Mouse (Mus musculus): Measurements from ENCODE around the gene Nr4a2. TPM values are rescaled to one million over a fixed set of nuclear protein-coding genes. Genes with fewer than 3 reads are reported as not detected.

The Nr4a2 gene
- polyA plus RNA-seq, 1 experiment from 2014 or later = 26.0 TPM

GRCm38 (mm10) chr2:57113431-57113830 is 10.4 kb downstream of the Nr4a2 start:
- ATAC-seq = no peak
- peak overlapping the region; percentile 81 for H3K4me3 ChIP-seq (ENCODE audit: low read depth, low read length)
- H3K4me2 ChIP-seq (ENCODE audit: low read length) = peak overlapping the region; percentile 81; the same call in 1 of the 2 replicates
- H3K9ac ChIP-seq (ENCODE audit: low read depth, low read length) = no peak overlapping the region
- H3K27ac ChIP-seq (ENCODE audit: low read length) = no peak overlapping the region
- H3K9me3 ChIP-seq (replicated peaks; ENCODE audit: control insufficient read depth, low read length, poor library complexity, severe bottlenecking) = no peaks in the 10 kb centered on the region
- peaks cover 39% of the 10 kb centered on the region for H3K27me3 ChIP-seq (ENCODE audit: control insufficient read depth, insufficient read depth, low read depth, low read length)
- WGBS = 23% methylated on average over 5 of the region's 5 CpGs
- no peaks in the 10 kb centered on the region for H3K36me3 ChIP-seq (ENCODE audit: control insufficient read depth, insufficient read depth, low read length)
- peaks cover 29% of the 10 kb centered on the region for H3K4me1 ChIP-seq (ENCODE audit: control insufficient read depth, insufficient read depth, low read length)

GRCm38 (mm10) chr2:57112949-57113348 is 10.9 kb downstream of the Nr4a2 start:
- H3K4me2 ChIP-seq (ENCODE audit: low read length) = no peak overlapping the region
- no peak overlapping the region for H3K9ac ChIP-seq (ENCODE audit: low read depth, low read length)
- H3K27ac ChIP-seq (ENCODE audit: low read length) = no peak overlapping the region
- 12% methylated on average over 6 of the region's 6 CpGs for WGBS
- peak overlapping the region; percentile 6; the same call in 1 of the 2 replicates for H3K4me3 ChIP-seq (ENCODE audit: low read depth, low read length)
- no peaks in the 10 kb centered on the region for H3K36me3 ChIP-seq (ENCODE audit: control insufficient read depth, insufficient read depth, low read length)
- no peaks in the 10 kb centered on the region for H3K9me3 ChIP-seq (replicated peaks; ENCODE audit: control insufficient read depth, low read length, poor library complexity, severe bottlenecking)
- peaks cover 29% of the 10 kb centered on the region for H3K4me1 ChIP-seq (ENCODE audit: control insufficient read depth, insufficient read depth, low read length)
- ATAC-seq = no peak
- H3K27me3 ChIP-seq (ENCODE audit: control insufficient read depth, insufficient read depth, low read depth, low read length) = peaks cover 44% of the 10 kb centered on the region

- WGBS = 4% methylated on average over 38 of the region's 38 CpGs
- ATAC-seq = no peak
- Histone ChIP-seq H3K36me3 (ENCODE audit: control insufficient read depth, insufficient read depth, low read length) (no peaks in the 10 kb centered on the region), H3K27ac (ENCODE audit: low read length) (peak overlapping the region; percentile 62), H3K4me2 (ENCODE audit: low read length) (peak overlapping the region; percentile 42), H3K4me1 (ENCODE audit: control insufficient read depth, insufficient read depth, low read length) (peaks cover 28% of the 10 kb centered on the region), H3K9ac (ENCODE audit: low read depth, low read length) (peak overlapping the region; percentile 33), H3K9me3 (replicated peaks; ENCODE audit: control insufficient read depth, low read length, poor library complexity, severe bottlenecking) (no peaks in the 10 kb centered on the region), H3K27me3 (ENCODE audit: control insufficient read depth, insufficient read depth, low read depth, low read length) (peaks cover 48% of the 10 kb centered on the region), H3K4me3 (ENCODE audit: low read depth, low read length) (peak overlapping the region; percentile 25)
Observed at GRCm38 (mm10) chr2:57111791-57112538, 11.8 kb downstream of the Nr4a2 start.

- Histone ChIP-seq H3K9ac (ENCODE audit: low read depth, low read length) (peak overlapping the region; percentile 33), H3K4me2 (ENCODE audit: low read length) (peak overlapping the region; percentile 42), H3K36me3 (ENCODE audit: control insufficient read depth, insufficient read depth, low read length) (no peaks in the 10 kb centered on the region), H3K27ac (ENCODE audit: low read length) (peak overlapping the region; percentile 62), H3K9me3 (replicated peaks; ENCODE audit: control insufficient read depth, low read length, poor library complexity, severe bottlenecking) (no peaks in the 10 kb centered on the region), H3K4me1 (ENCODE audit: control insufficient read depth, insufficient read depth, low read length) (peaks cover 21% of the 10 kb centered on the region), H3K27me3 (ENCODE audit: control insufficient read depth, insufficient read depth, low read depth, low read length) (peaks cover 49% of the 10 kb centered on the region), H3K4me3 (ENCODE audit: low read depth, low read length) (peak overlapping the region; percentile 25)
- ATAC-seq = no peak
- WGBS = 3% methylated on average over 39 of the region's 39 CpGs
Observed at GRCm38 (mm10) chr2:57111011-57111790, 12.6 kb downstream of the Nr4a2 start.

GRCm38 (mm10) chr2:57110401-57110800 is 13.4 kb downstream of the Nr4a2 start:
- H3K9ac ChIP-seq (ENCODE audit: low read depth, low read length) = no peak overlapping the region
- H3K36me3 ChIP-seq (ENCODE audit: control insufficient read depth, insufficient read depth, low read length) = no peaks in the 10 kb centered on the region
- 10% methylated on average over 16 of the region's 16 CpGs for WGBS
- H3K27ac ChIP-seq (ENCODE audit: low read length) = no peak overlapping the region
- H3K4me2 ChIP-seq (ENCODE audit: low read length) = no peak overlapping the region
- 0 out of 2 replicates have a peak overlapping the region, but pooled peaks have one; percentile 3 for H3K4me3 ChIP-seq (ENCODE audit: low read depth, low read length)
- H3K27me3 ChIP-seq (ENCODE audit: control insufficient read depth, insufficient read depth, low read depth, low read length) = peaks cover 54% of the 10 kb centered on the region
- ATAC-seq = no peak
- peaks cover 18% of the 10 kb centered on the region for H3K4me1 ChIP-seq (ENCODE audit: control insufficient read depth, insufficient read depth, low read length)
- H3K9me3 ChIP-seq (replicated peaks; ENCODE audit: control insufficient read depth, low read length, poor library complexity, severe bottlenecking) = no peaks in the 10 kb centered on the region

- Histone ChIP-seq H3K9me3 (replicated peaks; ENCODE audit: control insufficient read depth, low read length, poor library complexity, severe bottlenecking) (no peaks in the 10 kb centered on the region), H3K36me3 (ENCODE audit: control insufficient read depth, insufficient read depth, low read length) (no peaks in the 10 kb centered on the region), H3K4me2 (ENCODE audit: low read length) (no peak overlapping the region), H3K4me3 (ENCODE audit: low read depth, low read length) (no peak overlapping the region), H3K27ac (ENCODE audit: low read length) (no peak overlapping the region; the same call in 1 of the 2 replicates), H3K27me3 (ENCODE audit: control insufficient read depth, insufficient read depth, low read depth, low read length) (peaks cover 56% of the 10 kb centered on the region), H3K9ac (ENCODE audit: low read depth, low read length) (no peak overlapping the region), H3K4me1 (ENCODE audit: control insufficient read depth, insufficient read depth, low read length) (peaks cover 13% of the 10 kb centered on the region)
- WGBS = 4% methylated on average over 14 of the region's 14 CpGs
- ATAC-seq = no peak
Observed at GRCm38 (mm10) chr2:57109926-57110325, 13.9 kb downstream of the Nr4a2 start.

- Histone ChIP-seq H3K4me3 (ENCODE audit: low read depth, low read length) (no peak overlapping the region), H3K9ac (ENCODE audit: low read depth, low read length) (no peak overlapping the region), H3K9me3 (replicated peaks; ENCODE audit: control insufficient read depth, low read length, poor library complexity, severe bottlenecking) (no peaks in the 10 kb centered on the region; the same call in 1 of the 2 replicates), H3K4me2 (ENCODE audit: low read length) (no peak overlapping the region), H3K36me3 (ENCODE audit: control insufficient read depth, insufficient read depth, low read length) (no peaks in the 10 kb centered on the region), H3K27me3 (ENCODE audit: control insufficient read depth, insufficient read depth, low read depth, low read length) (peaks cover 54% of the 10 kb centered on the region), H3K27ac (ENCODE audit: low read length) (no peak overlapping the region; the same call in 1 of the 2 replicates), H3K4me1 (ENCODE audit: control insufficient read depth, insufficient read depth, low read length) (peaks cover 11% of the 10 kb centered on the region)
- 9% methylated on average over 11 of the region's 11 CpGs for WGBS
- no peak for ATAC-seq
Observed at GRCm38 (mm10) chr2:57109301-57109700, 14.5 kb downstream of the Nr4a2 start.

DNA sequence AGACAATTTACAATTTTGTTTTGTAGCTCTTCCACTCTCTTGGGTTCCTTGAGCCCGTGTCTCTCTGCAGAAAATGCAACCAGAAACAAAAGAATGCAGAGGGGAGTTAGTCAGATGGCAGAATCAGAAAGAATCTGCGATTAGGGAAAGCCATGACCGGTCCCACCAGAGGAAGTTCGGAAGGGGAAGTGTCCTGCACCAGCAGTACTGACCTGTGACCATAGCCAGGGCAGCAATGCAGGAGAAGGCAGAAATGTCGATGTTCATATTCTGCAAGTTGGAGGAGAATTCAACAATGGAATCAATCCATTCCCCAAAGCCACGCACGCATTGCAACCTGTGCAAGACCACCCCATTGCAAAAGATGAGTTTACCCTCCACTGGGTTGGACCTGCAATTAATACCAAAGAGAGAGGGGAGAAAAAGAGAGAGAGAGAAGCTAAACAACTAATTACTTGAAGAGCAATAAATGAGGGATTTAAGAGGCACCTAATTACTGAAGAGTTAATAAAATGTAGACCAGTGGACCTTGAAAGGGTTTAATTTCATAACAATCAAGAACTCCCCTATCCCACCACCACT is 15.4 kb downstream of the Nr4a2 start:
- no peak overlapping the region for H3K4me3 ChIP-seq (ENCODE audit: low read depth, low read length)
- no peak overlapping the region for H3K9ac ChIP-seq (ENCODE audit: low read depth, low read length)
- H3K4me1 ChIP-seq (ENCODE audit: control insufficient read depth, insufficient read depth, low read length) = peaks cover 4% of the 10 kb centered on the region; the same call in 1 of the 2 replicates
- WGBS = 21% methylated on average over 7 of the region's 7 CpGs
- no peak overlapping the region for H3K4me2 ChIP-seq (ENCODE audit: low read length)
- ATAC-seq = no peak
- H3K36me3 ChIP-seq (ENCODE audit: control insufficient read depth, insufficient read depth, low read length) = no peaks in the 10 kb centered on the region
- no peaks in the 10 kb centered on the region; the same call in 1 of the 2 replicates for H3K9me3 ChIP-seq (replicated peaks; ENCODE audit: control insufficient read depth, low read length, poor library complexity, severe bottlenecking)
- no peak overlapping the region for H3K27ac ChIP-seq (ENCODE audit: low read length)
- H3K27me3 ChIP-seq (ENCODE audit: control insufficient read depth, insufficient read depth, low read depth, low read length) = peaks cover 47% of the 10 kb centered on the region

Data from midbrain, embryonic 16.5 days (tissue).